Mouse (Mus musculus) mature B cell (primary cell): ENCODE measurements around the gene Olfr1179.
"Not testable (repeated sequence)": the region's sequence is repeated elsewhere in the genome, so short reads cannot be mapped to it uniquely, and the experiment has no call there.

Experiments
- in situ Hi-C: fragments of 300-500 bp; cut with MboI; formaldehyde crosslinking; loops from 2 replicates; pipeline ENCODE4 v1.14.3; 2019

The Olfr1179 gene

DNA sequence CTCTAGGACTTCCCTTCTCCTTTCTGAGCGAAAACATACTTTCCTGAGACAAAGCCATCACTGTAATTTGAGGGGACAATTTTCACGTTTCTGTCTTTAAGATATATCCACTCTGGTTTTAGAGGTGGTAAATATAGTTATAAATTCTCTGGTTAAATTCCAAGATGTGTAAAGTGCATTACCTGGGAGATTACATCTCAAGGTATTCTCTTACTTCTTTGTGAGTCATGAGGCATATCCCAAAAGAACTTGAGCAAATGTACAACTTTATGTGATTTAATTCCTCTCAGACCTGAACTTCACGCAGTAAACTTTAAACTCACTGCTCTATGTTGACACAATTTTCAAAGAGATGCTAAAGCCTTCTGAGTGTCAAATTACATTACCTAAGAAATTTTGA lies at the start of gene Olfr1179:
Gene Olfr1179 (minus strand): TSS at position 101 of the 400 bp plus-strand sequence.
- in situ Hi-C loops, result no loop called here

DNA sequence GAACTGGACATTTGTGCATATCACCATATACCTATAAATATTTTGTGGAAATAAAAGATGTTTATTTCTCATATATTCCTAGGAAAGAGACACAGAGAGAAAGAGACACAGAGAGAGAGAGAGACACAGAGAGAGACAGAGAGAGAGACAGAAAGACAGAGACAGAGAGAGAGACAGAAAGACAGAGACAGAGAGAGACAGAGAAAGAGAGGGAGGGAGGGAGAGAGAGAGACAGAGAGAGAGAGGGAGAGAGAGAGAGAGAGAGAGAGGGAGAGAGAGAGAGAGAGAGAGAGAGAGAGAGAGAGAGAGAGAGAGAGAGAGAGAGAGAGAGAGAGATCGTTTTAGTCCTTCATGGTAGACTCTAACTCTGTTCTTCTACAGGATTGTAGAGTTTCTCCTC lies 48.3 kb upstream of the Olfr1179 start, which contains the start of gene Olfr1183:
Gene Olfr1183 (plus strand): TSS at position 301 of the 400 bp plus-strand sequence.
- in situ Hi-C loops, result not testable (repeated sequence)

DNA sequence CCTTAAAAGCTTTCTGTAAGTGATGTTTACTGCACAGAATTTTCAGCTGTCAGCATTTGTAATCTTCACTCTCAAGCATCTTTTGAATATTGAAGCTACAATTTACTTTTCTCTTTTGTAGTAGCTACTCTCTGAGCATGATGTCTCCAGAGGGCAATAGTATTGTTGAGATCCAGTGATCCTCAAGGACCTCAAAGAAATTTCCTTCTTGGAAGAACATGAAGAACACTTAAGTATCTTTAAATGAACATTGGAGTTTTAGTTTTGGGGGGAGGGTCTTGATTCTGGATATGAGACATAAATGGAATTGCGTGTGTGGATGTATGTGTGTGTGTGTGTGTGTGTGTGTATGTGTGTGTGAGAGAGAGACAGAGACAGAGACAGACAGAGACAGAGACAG lies 42.8 kb upstream of the Olfr1179 start, which contains the start of gene Gm13757:
Gene Gm13757 (minus strand): TSS at position 101 of the 400 bp plus-strand sequence.
- in situ Hi-C loops, result no loop called here

DNA sequence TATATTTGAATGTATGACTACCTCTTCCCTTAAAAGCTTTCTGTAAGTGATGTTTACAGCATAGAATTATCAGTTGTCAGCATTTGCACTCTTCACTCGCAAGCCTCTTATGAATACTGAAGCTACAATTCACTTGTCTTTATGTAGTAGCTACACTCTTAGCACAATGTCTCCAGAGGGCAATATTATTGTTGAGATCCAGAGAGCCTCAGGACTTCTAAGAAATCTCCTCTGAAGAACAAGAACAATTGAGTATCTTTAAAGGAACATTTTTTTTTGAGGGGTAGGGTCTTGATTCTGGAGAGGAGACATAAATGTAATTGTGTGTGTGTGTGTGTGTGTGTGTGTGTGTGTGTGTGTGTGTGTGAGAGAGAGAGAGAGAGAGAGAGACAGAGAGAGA lies 19.8 kb upstream of the Olfr1179 start, which contains the start of gene Olfr1181:
Gene Olfr1181 (minus strand): TSS at position 101 of the 400 bp plus-strand sequence.
- in situ Hi-C loops, result no loop called here

DNA sequence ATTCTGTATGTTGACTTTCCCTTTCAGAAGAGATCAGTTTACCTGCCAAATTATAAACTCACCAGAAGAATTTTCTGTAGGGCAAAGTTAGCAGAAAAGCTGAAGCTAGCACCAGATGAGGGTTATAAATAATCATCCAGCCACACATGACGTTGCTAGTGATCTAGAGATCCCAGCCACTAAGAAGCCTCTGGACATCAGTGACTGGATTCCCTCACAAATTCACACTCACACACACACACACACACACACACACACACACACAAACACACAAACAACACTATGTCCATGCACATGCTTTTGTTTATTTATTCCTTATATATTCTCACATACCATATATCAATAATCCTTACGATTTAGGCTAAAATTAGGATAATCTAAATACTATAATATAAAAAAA lies 12.8 kb upstream of the Olfr1179 start, which contains the start of gene Olfr1180:
Gene Olfr1180 (minus strand): TSS at position 101 of the 400 bp plus-strand sequence.
- in situ Hi-C loops, result no loop called here

DNA sequence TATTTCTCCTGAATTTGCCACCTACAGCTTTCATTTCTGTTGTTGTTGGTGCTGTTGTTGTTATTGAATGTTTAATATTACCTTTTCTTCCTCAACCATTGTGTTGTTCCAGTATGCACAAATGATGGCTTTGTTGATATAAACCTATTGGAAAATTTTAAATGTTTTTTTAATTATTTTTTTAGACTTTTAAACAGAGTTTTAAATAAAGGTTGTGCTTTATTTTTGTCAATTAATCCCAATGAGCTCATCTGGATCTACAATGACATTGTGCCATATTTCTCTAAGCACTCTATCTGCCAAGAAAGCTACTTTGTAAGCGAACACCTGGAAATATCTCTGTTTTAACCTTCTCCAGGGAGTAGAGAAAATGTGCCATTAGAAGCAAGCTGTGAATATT lies 19.5 kb downstream of the Olfr1179 start, which contains the start of gene Olfr1178:
Gene Olfr1178 (plus strand): TSS at position 301 of the 400 bp plus-strand sequence.
- in situ Hi-C loops, result no loop called here

DNA sequence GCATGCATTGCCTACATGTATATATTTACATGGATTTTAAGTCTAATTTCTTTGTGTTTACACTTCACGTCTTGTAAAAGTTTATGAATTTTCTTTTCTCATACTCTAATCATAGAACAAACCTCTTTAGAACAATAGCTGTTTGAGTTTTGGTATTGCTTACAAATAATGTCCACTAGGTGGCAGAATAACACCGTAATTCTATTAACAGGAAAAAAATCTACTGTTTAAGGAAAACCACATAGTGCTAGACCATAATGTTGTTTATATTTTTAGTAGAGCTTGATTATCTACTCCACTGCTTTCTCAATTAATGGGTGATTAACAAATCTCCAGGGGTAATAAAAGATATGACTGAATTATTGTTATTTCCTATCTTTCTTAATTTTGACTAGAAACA lies 49.9 kb downstream of the Olfr1179 start:
- in situ Hi-C loops, result no loop called here
